Mouse (Mus musculus): ENCODE data around the gene Fscn3. TPM values are rescaled to one million over a fixed set of nuclear protein-coding genes. Genes with fewer than 3 reads are reported as not detected.
A peak's percentile ranks its signal among the peaks of the same experiment; 100 is the strongest.

Gene Fscn3
- polyA plus RNA-seq, 1 experiment from 2014 or later = not detected

DNA sequence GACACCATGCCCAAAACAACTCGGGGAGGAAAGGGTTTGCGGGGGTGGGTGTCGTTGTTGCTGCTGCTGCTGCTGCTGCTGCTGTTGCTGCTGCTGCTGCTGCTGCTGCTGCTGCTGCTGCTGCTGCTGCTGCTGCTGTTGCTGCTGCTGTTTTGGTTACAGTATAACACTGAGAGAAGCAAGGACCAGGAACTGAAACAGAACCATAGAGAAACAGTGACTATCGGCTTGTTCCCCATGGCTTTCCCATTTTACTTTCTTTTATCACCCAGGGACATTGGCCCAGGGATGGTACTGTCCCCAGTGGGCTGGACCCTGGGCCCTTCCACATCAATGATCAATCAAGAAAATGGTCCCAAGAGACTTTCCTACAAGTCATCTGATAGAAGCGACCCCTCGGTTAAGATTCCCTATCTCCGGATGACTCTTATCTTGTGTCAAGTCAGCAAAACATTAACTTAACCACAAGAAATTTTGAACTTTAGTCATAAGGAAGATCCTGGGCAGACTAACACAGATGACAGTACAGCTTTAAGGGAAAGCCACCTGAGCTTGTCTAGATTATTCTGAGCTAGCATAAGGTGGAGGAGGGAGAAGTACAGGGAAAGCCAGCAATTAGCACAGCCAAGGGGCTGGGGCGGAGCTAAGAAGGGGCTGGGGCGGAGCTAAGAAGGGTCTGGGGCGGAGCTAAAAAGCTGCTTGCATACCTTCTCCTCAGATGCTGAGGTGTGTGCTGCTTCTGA is 3.4 kb downstream of the Fscn3 start:
- H3K36me3 ChIP-seq = peaks cover 12% of the 10 kb centered on the region
- H3K4me3 ChIP-seq = no peak overlapping the region
- no peak overlapping the region for H3K4me2 ChIP-seq
- 80% methylated on average over 10 of the region's 10 CpGs for WGBS
- H3K27ac ChIP-seq (replicated peaks) = no peak overlapping the region
- H3K27me3 ChIP-seq = no peaks in the 10 kb centered on the region
- H3K9me3 ChIP-seq = no peaks in the 10 kb centered on the region
- H3K9ac ChIP-seq = no peak overlapping the region
- ATAC-seq (ENCODE audit: low FRiP score, low read depth) = no peak
- peaks cover 2% of the 10 kb centered on the region; the same call in 1 of the 2 replicates for H3K4me1 ChIP-seq (replicated peaks)

- H3K4me3 ChIP-seq = no peak overlapping the region
- WGBS = 83% methylated on average over 6 of the region's 6 CpGs
- no peak overlapping the region for H3K4me2 ChIP-seq
- H3K27me3 ChIP-seq = no peaks in the 10 kb centered on the region
- no peaks in the 10 kb centered on the region for H3K4me1 ChIP-seq (replicated peaks)
- H3K9me3 ChIP-seq = no peaks in the 10 kb centered on the region
- no peak for ATAC-seq (ENCODE audit: low FRiP score, low read depth)
- peaks cover 7% of the 10 kb centered on the region; the same call in 1 of the 2 replicates for H3K36me3 ChIP-seq
- H3K27ac ChIP-seq (replicated peaks) = no peak overlapping the region
- no peak overlapping the region for H3K9ac ChIP-seq
These were observed 3.9 kb downstream of the Fscn3 start for GRCm38 (mm10) chr6:28431538-28431855.

GRCm38 (mm10) chr6:28447937-28448336 is 20.3 kb downstream of the Fscn3 start:
- ATAC-seq (ENCODE audit: low FRiP score, low read depth) = peak; percentile 45; the same call in 1 of the 2 replicates
- Histone ChIP-seq H3K27ac (replicated peaks) (no peak overlapping the region), H3K27me3 (peaks cover 24% of the 10 kb centered on the region), H3K4me2 (no peak overlapping the region), H3K9me3 (no peaks in the 10 kb centered on the region), H3K9ac (no peak overlapping the region), H3K4me3 (no peak overlapping the region), H3K4me1 (replicated peaks) (no peaks in the 10 kb centered on the region), H3K36me3 (no peaks in the 10 kb centered on the region)
- 72% methylated on average over 7 of the region's 7 CpGs for WGBS

- Histone ChIP-seq H3K4me1 (replicated peaks) (no peaks in the 10 kb centered on the region), H3K9ac (no peak within 1 kb of the TSS), H3K4me3 (no peak within 1 kb of the TSS), H3K27me3 (peaks cover 30% of the 10 kb centered on the region), H3K4me2 (no peak within 1 kb of the TSS), H3K36me3 (no peaks in the 10 kb centered on the region), H3K27ac (replicated peaks) (no peak within 1 kb of the TSS), H3K9me3 (no peaks in the 10 kb centered on the region)
- ATAC-seq (ENCODE audit: low FRiP score, low read depth) = no peak
- WGBS = 86% methylated on average over 2 of the region's 2 CpGs
These were observed 21.7 kb downstream of the Fscn3 start, which contains the start of gene Pax4 for GRCm38 (mm10) chr6:28449253-28449652. Gene Pax4, minus strand, starts transcription at chr6:28449353.

- Histone ChIP-seq H3K36me3 (no peaks in the 10 kb centered on the region), H3K9ac (no peak overlapping the region), H3K4me3 (no peak overlapping the region), H3K4me2 (no peak overlapping the region), H3K27me3 (peaks cover 31% of the 10 kb centered on the region), H3K27ac (replicated peaks) (no peak overlapping the region), H3K9me3 (no peaks in the 10 kb centered on the region), H3K4me1 (replicated peaks) (no peaks in the 10 kb centered on the region)
- ATAC-seq (ENCODE audit: low FRiP score, low read depth) = no peak
- 15% methylated on average over 5 of the region's 5 CpGs for WGBS
These were observed 22.9 kb downstream of the Fscn3 start for GRCm38 (mm10) chr6:28450481-28450880.

DNA sequence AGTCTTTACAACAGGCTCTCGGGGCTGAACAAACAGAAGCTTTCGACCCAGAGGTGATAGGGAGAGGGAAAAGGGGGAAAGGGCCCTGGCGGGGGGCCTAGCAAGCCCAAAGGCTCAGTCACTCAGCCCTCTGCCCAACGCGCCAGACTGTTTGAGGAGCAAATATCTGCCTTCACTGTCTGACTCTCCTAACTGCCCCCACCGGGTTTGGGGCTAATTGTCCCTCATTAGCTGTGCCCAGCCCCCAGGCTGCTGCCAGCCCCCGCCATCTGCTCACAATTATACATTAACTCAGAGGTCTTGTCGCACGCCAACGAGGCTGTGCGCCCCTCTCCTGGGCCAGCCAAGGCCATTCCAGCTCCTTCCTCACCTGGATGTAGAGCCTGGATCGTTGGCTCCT is 23.4 kb downstream of the Fscn3 start:
- no peak overlapping the region for H3K4me2 ChIP-seq
- no peak overlapping the region for H3K9ac ChIP-seq
- no peak for ATAC-seq (ENCODE audit: low FRiP score, low read depth)
- no peak overlapping the region for H3K4me3 ChIP-seq
- no peaks in the 10 kb centered on the region for H3K4me1 ChIP-seq (replicated peaks)
- H3K9me3 ChIP-seq = no peaks in the 10 kb centered on the region
- WGBS = under 1% methylated on average over 12 of the region's 12 CpGs
- H3K36me3 ChIP-seq = no peaks in the 10 kb centered on the region
- H3K27me3 ChIP-seq = peaks cover 31% of the 10 kb centered on the region
- H3K27ac ChIP-seq (replicated peaks) = no peak overlapping the region

DNA sequence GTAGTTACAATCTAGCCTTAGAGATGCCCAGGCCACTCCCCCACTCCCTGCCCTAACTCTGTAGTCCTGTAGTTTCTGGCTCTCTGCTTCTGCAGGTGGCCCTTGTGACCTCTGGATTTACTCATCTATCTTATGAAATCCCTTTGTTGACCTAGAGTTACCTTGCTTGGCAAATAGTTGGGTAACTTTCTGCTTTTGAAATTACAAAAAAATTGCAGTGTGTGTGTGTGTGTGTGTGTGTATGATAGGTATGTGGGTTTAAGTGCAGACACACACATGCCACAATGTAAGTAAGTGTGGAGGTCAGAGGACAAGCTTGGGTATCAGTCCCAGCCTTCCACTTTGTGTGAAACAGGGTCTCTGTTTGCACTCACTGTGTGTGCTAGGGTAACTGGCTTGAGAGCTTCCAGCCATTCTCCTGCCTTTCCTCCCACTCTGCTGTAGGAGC is 31.7 kb downstream of the Fscn3 start:
- no peaks in the 10 kb centered on the region for H3K4me1 ChIP-seq (replicated peaks)
- no peak overlapping the region for H3K9ac ChIP-seq
- no peaks in the 10 kb centered on the region for H3K36me3 ChIP-seq
- no peaks in the 10 kb centered on the region for H3K9me3 ChIP-seq
- no peak overlapping the region for H3K27ac ChIP-seq (replicated peaks)
- H3K27me3 ChIP-seq = 0 out of 2 replicates have a peak, but pooled peaks cover 1% of the 10 kb centered on the region
- H3K4me3 ChIP-seq = no peak overlapping the region
- H3K4me2 ChIP-seq = no peak overlapping the region
- no peak for ATAC-seq (ENCODE audit: low FRiP score, low read depth)

DNA sequence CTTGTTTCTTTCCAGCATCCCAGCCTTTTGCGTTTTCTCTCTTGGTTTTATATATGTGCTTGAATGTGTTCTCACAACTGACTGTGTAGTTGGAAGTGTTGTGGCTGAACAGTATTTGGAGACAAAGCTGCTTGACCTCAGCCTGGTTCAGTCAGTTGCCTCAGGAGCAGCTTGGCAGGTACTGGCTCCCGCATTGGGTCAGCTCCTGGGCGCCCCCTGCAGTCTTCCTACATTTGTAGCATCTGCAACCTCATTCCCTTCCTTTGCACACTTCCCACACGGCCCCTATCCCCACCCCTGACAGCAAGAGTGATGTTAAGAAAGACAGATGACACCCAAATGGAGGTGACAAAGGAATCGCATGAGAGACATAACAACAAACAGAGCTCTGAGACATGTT is 32.9 kb downstream of the Fscn3 start:
- Histone ChIP-seq H3K36me3 (no peaks in the 10 kb centered on the region), H3K4me1 (replicated peaks) (0 out of 2 replicates have a peak, but pooled peaks cover 4% of the 10 kb centered on the region), H3K9ac (no peak overlapping the region), H3K9me3 (no peaks in the 10 kb centered on the region), H3K27ac (replicated peaks) (no peak overlapping the region), H3K4me2 (no peak overlapping the region), H3K4me3 (no peak overlapping the region), H3K27me3 (no peaks in the 10 kb centered on the region)
- 7% methylated on average over 5 of the region's 5 CpGs for WGBS
- no peak for ATAC-seq (ENCODE audit: low FRiP score, low read depth)

GRCm38 (mm10) chr6:28464630-28465029 is 37.0 kb downstream of the Fscn3 start:
- Histone ChIP-seq H3K4me1 (replicated peaks) (0 out of 2 replicates have a peak, but pooled peaks cover 4% of the 10 kb centered on the region), H3K4me3 (no peak overlapping the region), H3K4me2 (no peak overlapping the region), H3K27ac (replicated peaks) (no peak overlapping the region), H3K27me3 (no peaks in the 10 kb centered on the region), H3K36me3 (no peaks in the 10 kb centered on the region), H3K9me3 (no peaks in the 10 kb centered on the region), H3K9ac (no peak overlapping the region)
- no peak for ATAC-seq (ENCODE audit: low FRiP score, low read depth)
- WGBS = 32% methylated on average over 6 of the region's 6 CpGs

DNA sequence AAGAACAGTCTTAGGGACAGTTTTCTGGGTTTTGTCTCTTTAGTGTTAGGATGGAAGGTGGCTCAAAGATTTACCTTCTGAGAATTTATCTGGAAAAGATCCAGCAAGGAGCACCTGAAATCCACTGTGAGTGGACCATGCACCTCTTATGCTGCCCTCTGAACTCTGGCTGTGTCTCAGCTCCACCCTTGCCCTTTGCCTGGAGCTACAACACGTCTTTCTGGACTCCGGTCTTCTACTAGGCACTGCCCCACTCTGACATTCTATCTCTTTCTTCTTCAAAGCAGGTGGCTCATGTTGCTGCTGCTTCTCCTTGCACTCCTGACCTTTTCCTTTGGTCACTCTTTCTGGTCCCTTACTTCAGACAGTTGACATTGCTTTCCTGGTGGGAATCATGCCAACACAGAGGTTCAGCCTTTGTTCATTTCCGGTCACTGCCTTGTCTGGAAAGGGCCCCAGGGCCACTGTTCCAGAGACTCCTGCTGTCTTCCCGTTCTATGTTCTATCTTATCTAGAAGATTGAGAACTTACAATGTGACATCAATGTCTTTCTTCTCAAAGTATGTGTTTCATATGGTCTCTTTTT is 42.5 kb downstream of the Fscn3 start:
- H3K27ac ChIP-seq (replicated peaks) = no peak overlapping the region
- no peak overlapping the region for H3K4me3 ChIP-seq
- H3K9ac ChIP-seq = no peak overlapping the region
- H3K9me3 ChIP-seq = no peaks in the 10 kb centered on the region
- H3K4me2 ChIP-seq = no peak overlapping the region
- 68% methylated on average over 4 of the region's 4 CpGs for WGBS
- H3K4me1 ChIP-seq (replicated peaks) = no peaks in the 10 kb centered on the region
- no peak for ATAC-seq (ENCODE audit: low FRiP score, low read depth)
- no peaks in the 10 kb centered on the region for H3K36me3 ChIP-seq
- H3K27me3 ChIP-seq = no peaks in the 10 kb centered on the region

DNA sequence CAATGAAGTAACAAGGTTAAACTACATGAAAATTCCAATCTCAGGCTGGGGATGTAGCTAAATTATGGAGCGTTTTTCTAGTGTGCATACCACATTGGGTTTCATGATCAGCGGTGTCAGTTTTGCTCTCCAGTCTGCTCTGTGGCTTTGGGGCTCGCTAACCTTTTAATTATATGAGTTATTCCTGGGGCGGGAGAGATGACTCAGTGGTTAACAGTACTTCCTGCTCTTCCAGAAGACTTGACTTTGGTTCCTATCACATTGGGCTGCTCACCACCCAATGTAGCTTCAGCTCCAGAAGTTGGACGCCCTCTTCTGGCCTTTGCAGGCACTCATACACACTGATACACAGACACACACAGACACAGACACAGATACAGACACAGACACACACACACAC is 43.0 kb downstream of the Fscn3 start:
- Histone ChIP-seq H3K9me3 (no peaks in the 10 kb centered on the region), H3K4me3 (no peak overlapping the region), H3K36me3 (no peaks in the 10 kb centered on the region), H3K9ac (no peak overlapping the region), H3K4me1 (replicated peaks) (no peaks in the 10 kb centered on the region), H3K27ac (replicated peaks) (no peak overlapping the region), H3K4me2 (no peak overlapping the region), H3K27me3 (no peaks in the 10 kb centered on the region)
- ATAC-seq (ENCODE audit: low FRiP score, low read depth) = no peak
- 85% methylated on average over 5 of the region's 5 CpGs for WGBS

GRCm38 (mm10) chr6:28471284-28472035 is 43.9 kb downstream of the Fscn3 start:
- no peaks in the 10 kb centered on the region for H3K27me3 ChIP-seq
- no peak for ATAC-seq (ENCODE audit: low FRiP score, low read depth)
- H3K4me2 ChIP-seq = no peak overlapping the region
- no peak overlapping the region for H3K27ac ChIP-seq (replicated peaks)
- no peak overlapping the region for H3K9ac ChIP-seq
- H3K36me3 ChIP-seq = no peaks in the 10 kb centered on the region
- H3K4me1 ChIP-seq (replicated peaks) = no peaks in the 10 kb centered on the region
- 92% methylated on average over 9 of the region's 9 CpGs for WGBS
- no peak overlapping the region for H3K4me3 ChIP-seq
- H3K9me3 ChIP-seq = no peaks in the 10 kb centered on the region

Measured in hindbrain, embryonic 15.5 days (tissue).